Mouse (Mus musculus) heart, embryonic 10.5 days (tissue): ENCODE measurements around the gene Lep. TPM values are rescaled to one million over a fixed set of nuclear protein-coding genes. Genes with fewer than 3 reads are reported as not detected.

Experiments
- DNase-seq: peaks from one replicate; pipeline ENCODE4 v3.0.0-alpha.2; 2017; ENCODE audit warnings: low spot score
- H3K27ac ChIP-seq: fragments of 300-500 bp; sonication (generic); 2 replicates; pipeline ENCODE4 v1.5.1; 2016; ENCODE audit warnings: mild to moderate bottlenecking
- H3K27me3 ChIP-seq: fragments of 300-500 bp; sonication (generic); 2 replicates; pipeline ENCODE4 v1.6.1; 2016; ENCODE audit warnings: mild to moderate bottlenecking; ENCODE audit not compliant: poor library complexity, insufficient read depth, severe bottlenecking
- H3K36me3 ChIP-seq: fragments of 300-500 bp; sonication (generic); 2 replicates; pipeline ENCODE4 v1.6.1; 2016; ENCODE audit warnings: mild to moderate bottlenecking, moderate library complexity
- H3K4me1 ChIP-seq: fragments of 300-500 bp; sonication (generic); 2 replicates; pipeline ENCODE4 v1.6.1; 2016; ENCODE audit warnings: mild to moderate bottlenecking
- H3K4me3 ChIP-seq: fragments of 300-500 bp; sonication (generic); 2 replicates; pipeline ENCODE4 v1.5.1; 2016; ENCODE audit warnings: mild to moderate bottlenecking, moderate library complexity
- H3K9me3 ChIP-seq: fragments of 300-500 bp; sonication (generic); 2 replicates; pipeline ENCODE4 v1.6.1; 2016; ENCODE audit warnings: mild to moderate bottlenecking, moderate library complexity
- WGBS: fragments of 180-500 bp; shearing (Covaris S2); methylation state at CpG from one replicate; pipeline ENCODE4 v1.1.7; 2016; 5-methylcytosine and 5-hydroxymethylcytosine counted together
- polyA plus RNA-seq: library from polyadenylated mRNA; unstranded; fragments of >200 nt; fragmentation: Nextera tagmentation; extraction: Ambion mirVana; gene quantifications from 2 replicates; pipeline ENCODE4 v1.2.1, GENCODE M21; 2016

Lep gene
- polyA plus RNA-seq, 1 experiment from 2014 or later: not detected

GRCm38 (mm10) chr6:29026766-29027165, 33.3 kb upstream of the Lep start:
- Histone ChIP-seq H3K4me3 (no peak overlapping the region), H3K4me1 (peaks cover 7% of the 10 kb centered on the region; the same call in 1 of the 2 replicates), H3K27me3 (peaks cover 54% of the 10 kb centered on the region), H3K27ac (no peak overlapping the region), H3K36me3 (no peaks in the 10 kb centered on the region), H3K9me3 (no peaks in the 10 kb centered on the region)
- peak; percentile 35 for DNase-seq
- 45% methylated on average over 6 of the region's 6 CpGs for WGBS

- H3K27me3 ChIP-seq: peaks cover 42% of the 10 kb centered on the region
- no peaks in the 10 kb centered on the region for H3K36me3 ChIP-seq
- no peak overlapping the region for H3K27ac ChIP-seq
- H3K4me1 ChIP-seq: peaks cover 7% of the 10 kb centered on the region; the same call in 1 of the 2 replicates
- no peaks in the 10 kb centered on the region for H3K9me3 ChIP-seq
- DNase-seq: peak; percentile 31
- 56% methylated on average over 5 of the region's 5 CpGs for WGBS
- no peak overlapping the region for H3K4me3 ChIP-seq
Observed at GRCm38 (mm10) chr6:29028129-29028528, 31.9 kb upstream of the Lep start.

DNA sequence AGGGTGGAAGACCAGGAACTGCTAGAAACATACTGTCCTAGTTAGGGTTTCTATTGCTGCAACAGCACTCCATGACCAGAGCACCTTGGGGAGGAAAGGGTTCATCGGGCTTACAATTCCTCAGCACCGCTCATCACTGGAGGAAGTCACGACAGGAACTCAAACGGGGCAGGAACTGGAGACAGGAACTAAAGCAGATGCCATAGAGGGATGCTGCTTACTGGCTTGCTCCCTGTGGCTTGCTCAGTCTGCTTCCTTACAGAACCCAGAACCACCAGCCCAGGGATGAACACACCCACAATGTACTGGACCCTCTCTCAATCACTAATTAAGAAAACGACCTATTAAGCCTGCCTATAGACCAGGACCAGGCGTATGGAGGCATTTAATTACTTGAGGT, 30.5 kb upstream of the Lep start:
- Histone ChIP-seq H3K27me3 (peaks cover 35% of the 10 kb centered on the region), H3K27ac (no peak overlapping the region), H3K36me3 (no peaks in the 10 kb centered on the region), H3K9me3 (no peaks in the 10 kb centered on the region), H3K4me1 (0 out of 2 replicates have a peak, but pooled peaks cover 2% of the 10 kb centered on the region), H3K4me3 (no peak overlapping the region)
- DNase-seq: peak; percentile 52
- 66% methylated on average over 6 of the region's 6 CpGs for WGBS

DNA sequence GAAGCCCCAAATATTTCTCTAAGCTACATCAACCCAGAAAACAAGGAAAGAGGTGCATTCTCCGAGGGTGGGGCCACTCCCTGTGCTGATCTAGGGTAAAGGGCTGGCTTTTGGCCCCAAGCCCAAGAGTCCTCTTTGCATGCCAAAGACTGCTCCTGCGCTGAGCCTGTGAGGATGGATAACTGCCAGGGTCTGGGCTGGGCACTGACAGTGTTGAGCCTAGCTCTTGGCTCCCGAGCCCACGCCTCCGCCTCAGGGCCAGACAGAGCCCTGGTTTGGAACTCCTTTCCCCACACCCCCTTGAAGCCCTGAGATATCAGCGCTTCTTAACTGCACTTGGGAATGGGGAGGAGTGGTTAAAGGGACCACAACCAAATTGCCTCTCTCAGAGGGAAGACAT, 28.8 kb upstream of the Lep start:
- H3K27me3 ChIP-seq: peaks cover 18% of the 10 kb centered on the region
- H3K36me3 ChIP-seq: no peaks in the 10 kb centered on the region
- H3K4me1 ChIP-seq: 0 out of 2 replicates have a peak, but pooled peaks cover 2% of the 10 kb centered on the region
- H3K27ac ChIP-seq: no peak overlapping the region
- no peak overlapping the region for H3K4me3 ChIP-seq
- 54% methylated on average over 6 of the region's 6 CpGs for WGBS
- no peaks in the 10 kb centered on the region for H3K9me3 ChIP-seq
- DNase-seq: no peak

DNA sequence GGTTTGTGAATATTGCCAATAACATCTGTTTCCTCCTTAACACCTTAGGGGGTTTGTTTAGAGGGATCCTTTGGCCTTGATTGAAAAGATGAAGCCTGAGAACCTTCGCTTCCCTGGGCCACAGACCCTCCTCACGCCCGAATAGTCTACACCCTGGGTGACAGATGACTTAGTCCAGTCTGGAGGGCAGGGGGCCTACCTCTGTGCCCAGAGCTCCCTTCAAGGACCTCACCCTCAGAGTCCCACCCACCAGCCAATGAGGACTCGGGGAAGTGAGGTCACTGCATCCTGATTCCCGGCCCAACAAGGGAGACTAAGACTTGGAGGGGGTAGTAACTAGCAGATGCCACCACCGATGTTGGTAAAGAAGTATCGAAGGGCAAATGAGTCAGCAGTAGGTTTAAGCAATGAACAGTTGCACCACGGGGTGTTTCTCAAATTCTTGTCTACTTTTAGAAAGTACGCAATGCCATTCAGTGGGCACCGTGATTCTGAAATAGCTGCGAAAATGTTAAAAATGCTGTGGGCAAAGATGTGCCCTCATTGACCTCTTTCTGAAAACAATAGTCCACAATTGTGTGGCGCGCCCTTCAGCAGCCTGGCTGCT, 28.2 kb upstream of the Lep start:
- DNase-seq: peak; percentile 58
- Histone ChIP-seq H3K36me3 (no peaks in the 10 kb centered on the region), H3K27ac (no peak overlapping the region), H3K9me3 (no peaks in the 10 kb centered on the region), H3K27me3 (peaks cover 14% of the 10 kb centered on the region), H3K4me1 (0 out of 2 replicates have a peak, but pooled peaks cover 2% of the 10 kb centered on the region), H3K4me3 (no peak overlapping the region)
- WGBS: 82% methylated on average over 13 of the region's 13 CpGs

- no peaks in the 10 kb centered on the region for H3K36me3 ChIP-seq
- 85% methylated on average over 12 of the region's 12 CpGs for WGBS
- H3K4me1 ChIP-seq: 0 out of 2 replicates have a peak, but pooled peaks cover 2% of the 10 kb centered on the region
- no peak overlapping the region for H3K27ac ChIP-seq
- DNase-seq: peak; percentile 68
- H3K4me3 ChIP-seq: no peak overlapping the region
- peaks cover 9% of the 10 kb centered on the region for H3K27me3 ChIP-seq
- H3K9me3 ChIP-seq: no peaks in the 10 kb centered on the region
Observed at GRCm38 (mm10) chr6:29032411-29032810, 27.6 kb upstream of the Lep start.

DNA sequence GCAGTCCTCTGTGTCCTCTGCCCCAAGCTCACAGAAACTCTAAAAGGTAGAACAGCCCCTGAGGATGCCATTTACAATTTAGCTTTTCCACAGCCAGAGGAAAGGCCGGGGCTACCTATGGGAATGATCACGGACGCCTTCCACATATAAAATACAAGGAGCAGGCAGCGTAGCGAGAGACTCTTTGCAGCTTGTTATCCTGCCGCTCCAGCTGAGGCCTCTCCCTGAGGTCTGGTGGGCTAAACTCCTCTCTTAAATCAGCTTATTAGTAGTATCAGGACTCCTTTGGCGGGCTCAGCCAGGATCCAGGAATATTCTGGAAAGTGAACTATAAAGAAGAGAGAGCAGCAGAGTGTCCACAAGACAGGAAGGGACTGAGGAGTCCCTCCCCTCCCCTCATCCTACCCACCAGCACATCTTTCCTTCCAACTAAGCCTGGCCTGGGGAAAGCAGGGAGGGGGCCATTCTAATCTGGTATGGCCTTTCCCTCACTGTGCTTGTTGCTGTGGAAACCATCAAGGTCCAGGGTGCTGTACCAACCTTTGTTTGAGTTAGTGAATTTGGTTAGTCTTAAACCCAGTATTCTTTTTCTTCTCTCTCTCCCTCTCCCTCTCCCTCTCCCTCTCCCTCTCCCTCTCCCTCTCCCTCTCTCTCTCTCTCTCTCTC, 25.9 kb upstream of the Lep start:
- WGBS: 80% methylated on average over 7 of the region's 7 CpGs
- H3K27me3 ChIP-seq: no peaks in the 10 kb centered on the region
- peak; percentile 56 for DNase-seq
- no peaks in the 10 kb centered on the region for H3K9me3 ChIP-seq
- H3K27ac ChIP-seq: no peak overlapping the region
- no peaks in the 10 kb centered on the region for H3K36me3 ChIP-seq
- H3K4me1 ChIP-seq: 0 out of 2 replicates have a peak, but pooled peaks cover 2% of the 10 kb centered on the region
- H3K4me3 ChIP-seq: no peak overlapping the region

DNA sequence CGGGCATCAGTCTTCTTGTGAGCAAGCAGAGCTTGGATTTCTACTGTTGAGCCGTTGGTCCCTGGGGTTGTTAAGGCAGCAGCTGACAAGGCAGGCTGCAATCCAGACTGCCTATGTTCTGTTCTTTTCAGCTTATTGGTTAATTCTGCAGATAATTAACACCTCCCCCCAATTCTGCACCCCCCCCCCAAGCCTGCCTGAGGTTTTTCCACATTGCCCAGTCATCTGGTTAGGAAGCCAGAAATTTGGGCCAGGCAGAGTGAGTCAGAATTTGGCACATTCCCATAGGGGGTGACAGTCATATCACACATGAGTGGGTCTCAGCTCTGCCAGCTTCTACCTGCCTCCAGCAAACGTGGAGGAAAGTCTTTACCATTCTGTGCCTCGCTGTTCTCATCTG, 23.3 kb upstream of the Lep start:
- 59% methylated on average over 4 of the region's 4 CpGs for WGBS
- Histone ChIP-seq H3K4me1 (no peaks in the 10 kb centered on the region), H3K9me3 (no peaks in the 10 kb centered on the region), H3K27ac (no peak overlapping the region), H3K4me3 (no peak overlapping the region), H3K36me3 (no peaks in the 10 kb centered on the region), H3K27me3 (no peaks in the 10 kb centered on the region)
- no peak for DNase-seq

GRCm38 (mm10) chr6:29040266-29040665, 19.8 kb upstream of the Lep start:
- Histone ChIP-seq H3K27me3 (no peaks in the 10 kb centered on the region), H3K4me3 (no peak overlapping the region), H3K4me1 (no peaks in the 10 kb centered on the region), H3K27ac (no peak overlapping the region), H3K36me3 (no peaks in the 10 kb centered on the region), H3K9me3 (no peaks in the 10 kb centered on the region)
- WGBS: 76% methylated on average over 2 of the region's 2 CpGs
- DNase-seq: no peak

DNA sequence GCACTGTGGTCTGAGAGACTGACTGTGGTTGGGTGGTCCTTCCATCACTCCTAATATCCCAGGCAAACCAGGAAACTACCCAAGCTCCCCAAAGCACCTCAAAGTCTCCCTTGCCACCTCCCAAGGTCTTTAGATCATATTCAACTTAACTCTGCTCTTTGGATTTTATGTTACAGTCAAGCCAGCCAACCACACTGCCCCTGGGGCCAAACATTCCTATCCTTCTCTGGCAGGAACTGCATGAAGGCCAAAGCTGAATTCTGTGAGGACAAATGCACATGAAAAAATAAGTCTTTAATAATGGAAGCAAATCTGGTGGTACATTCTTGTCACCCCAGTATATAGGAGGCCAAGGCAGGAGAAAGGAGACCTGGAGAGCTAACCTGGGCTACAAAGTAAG, 16.0 kb upstream of the Lep start:
- DNase-seq: no peak
- Histone ChIP-seq H3K4me3 (no peak overlapping the region), H3K27ac (no peak overlapping the region)

DNA sequence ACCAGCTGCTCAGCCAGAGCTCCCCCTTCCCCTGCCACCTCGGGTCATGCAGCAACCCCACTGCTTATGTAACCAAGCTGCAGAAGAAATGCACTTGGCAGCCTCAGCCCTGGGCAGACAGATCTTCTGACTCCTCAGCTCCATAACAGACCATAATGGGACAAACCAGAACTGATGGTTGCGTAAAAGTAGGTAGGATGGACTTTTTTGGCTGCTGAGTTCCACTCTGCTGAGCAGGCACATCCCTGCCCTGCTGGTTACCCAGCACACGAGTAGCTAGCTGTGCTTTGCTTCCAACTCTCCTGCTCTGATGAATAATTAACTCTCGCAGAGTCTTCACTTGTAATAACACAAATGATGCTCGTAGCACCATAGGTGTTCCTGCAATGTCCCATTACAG, 10.1 kb upstream of the Lep start:
- Histone ChIP-seq H3K36me3 (no peaks in the 10 kb centered on the region), H3K27ac (no peak overlapping the region), H3K4me1 (no peaks in the 10 kb centered on the region), H3K4me3 (no peak overlapping the region), H3K9me3 (no peaks in the 10 kb centered on the region), H3K27me3 (peaks cover 14% of the 10 kb centered on the region)
- no peak for DNase-seq
- 63% methylated on average over 5 of the region's 5 CpGs for WGBS

More for the DNA sequence above, 16.0 kb upstream of the Lep start:
- Histone ChIP-seq H3K4me1 (no peaks in the 10 kb centered on the region), H3K36me3 (no peaks in the 10 kb centered on the region), H3K27me3 (no peaks in the 10 kb centered on the region), H3K9me3 (no peaks in the 10 kb centered on the region)

DNA sequence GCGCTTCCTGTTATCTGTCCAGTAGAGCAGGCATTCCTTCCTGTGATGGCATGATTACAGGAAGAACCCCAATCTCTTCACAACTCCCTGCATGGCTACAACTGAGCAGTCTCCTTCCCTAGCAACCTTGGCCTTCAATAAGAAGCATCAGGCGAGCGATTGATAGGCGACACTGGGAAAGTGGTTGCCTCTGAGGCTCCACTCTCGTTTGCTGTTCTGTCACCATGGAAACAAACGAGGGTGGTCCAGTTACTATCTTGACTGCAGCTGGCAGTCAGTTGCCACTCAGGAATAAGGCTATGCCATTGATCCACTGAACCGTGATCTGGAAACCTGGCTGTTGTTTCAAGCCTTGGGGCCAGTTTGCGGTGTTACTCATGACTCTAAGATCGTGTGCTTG, 7.8 kb upstream of the Lep start:
- H3K36me3 ChIP-seq: no peaks in the 10 kb centered on the region
- 52% methylated on average over 9 of the region's 9 CpGs for WGBS
- DNase-seq: no peak
- no peak overlapping the region for H3K27ac ChIP-seq
- H3K27me3 ChIP-seq: peaks cover 14% of the 10 kb centered on the region
- H3K4me3 ChIP-seq: no peak overlapping the region
- no peaks in the 10 kb centered on the region for H3K9me3 ChIP-seq
- no peaks in the 10 kb centered on the region for H3K4me1 ChIP-seq

- Histone ChIP-seq H3K4me1 (no peaks in the 10 kb centered on the region), H3K36me3 (no peaks in the 10 kb centered on the region), H3K27me3 (peaks cover 14% of the 10 kb centered on the region), H3K27ac (no peak overlapping the region), H3K9me3 (no peaks in the 10 kb centered on the region), H3K4me3 (no peak overlapping the region)
- WGBS: 78% methylated on average over 7 of the region's 7 CpGs
- DNase-seq: no peak
Observed at GRCm38 (mm10) chr6:29053181-29053580, 6.8 kb upstream of the Lep start.
